Mouse (Mus musculus) embryo, embryonic 10 days (tissue): Measurements from ENCODE around the gene Prps1l3.
"Not testable (repeated sequence)": the region's sequence is repeated elsewhere in the genome, so short reads cannot be mapped to it uniquely, and the experiment has no call there.

Experiments used
- DNase-seq: peaks from one replicate; pipeline ENCODE4 v3.0.0-alpha.2; 2015; ENCODE audit warnings: low spot score

Gene Prps1l3

DNA sequence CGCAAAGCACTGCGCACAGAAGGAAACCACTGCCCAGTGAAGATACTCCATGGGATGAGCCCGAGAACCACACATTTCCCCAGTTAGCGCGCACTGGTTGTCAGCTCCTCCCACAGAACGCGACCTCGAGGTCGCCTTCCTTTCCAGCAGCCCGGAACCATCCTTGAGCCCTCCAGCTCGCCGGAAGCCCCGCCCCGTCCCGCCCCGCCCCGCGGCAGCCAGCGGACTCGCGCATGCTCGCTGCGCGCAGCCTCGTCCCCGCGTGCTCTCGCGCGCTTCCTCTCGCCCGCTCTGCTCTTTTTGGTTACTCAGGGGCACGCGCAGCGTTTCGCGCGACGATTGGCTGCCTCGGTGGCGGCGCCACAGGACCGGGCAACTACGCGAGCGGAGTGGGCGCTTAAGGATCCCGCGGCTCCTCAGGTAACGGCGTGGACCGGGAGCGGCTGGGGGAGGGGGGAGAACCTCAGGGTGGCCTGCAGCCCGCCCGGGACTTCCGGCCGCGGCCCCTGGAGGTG is at the start of gene Prps1l3, which contains the start of gene Mipol1:
Prps1l3 (plus strand) TSS at position 221 of the 515 bp plus-strand sequence.
Mipol1 (plus strand) TSS at position 236 of the 515 bp plus-strand sequence.
- DNase-seq = peak; percentile 94

- no peak for DNase-seq
These were observed 45.6 kb upstream of the Prps1l3 start for GRCm38 (mm10) chr12:57184401-57185147.

- DNase-seq = peak; percentile 78
These were observed 44.7 kb upstream of the Prps1l3 start for GRCm38 (mm10) chr12:57185475-57185874.

GRCm38 (mm10) chr12:57186126-57186525 is 44.1 kb upstream of the Prps1l3 start:
- no peak for DNase-seq

- no peak for DNase-seq
These were observed 43.2 kb upstream of the Prps1l3 start for GRCm38 (mm10) chr12:57187032-57187431.

GRCm38 (mm10) chr12:57194609-57195008 is 35.6 kb upstream of the Prps1l3 start:
- peak; percentile 59 for DNase-seq

DNA sequence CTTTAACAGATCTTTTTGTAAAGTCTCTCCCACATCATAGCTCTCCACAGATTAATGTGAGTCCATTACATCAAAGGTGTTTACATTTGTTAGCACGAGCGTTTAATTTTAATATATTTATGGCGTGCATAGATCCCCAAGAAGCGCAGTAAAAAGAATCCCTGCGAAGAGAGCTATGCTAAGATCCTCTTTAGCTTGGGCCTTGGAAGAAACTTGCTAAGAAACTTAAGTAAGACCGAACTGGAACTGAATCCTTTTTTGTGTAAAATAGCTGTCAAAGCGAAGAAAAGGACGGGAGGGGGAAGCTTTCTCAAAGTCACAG is 34.0 kb upstream of the Prps1l3 start:
- no peak for DNase-seq

DNA sequence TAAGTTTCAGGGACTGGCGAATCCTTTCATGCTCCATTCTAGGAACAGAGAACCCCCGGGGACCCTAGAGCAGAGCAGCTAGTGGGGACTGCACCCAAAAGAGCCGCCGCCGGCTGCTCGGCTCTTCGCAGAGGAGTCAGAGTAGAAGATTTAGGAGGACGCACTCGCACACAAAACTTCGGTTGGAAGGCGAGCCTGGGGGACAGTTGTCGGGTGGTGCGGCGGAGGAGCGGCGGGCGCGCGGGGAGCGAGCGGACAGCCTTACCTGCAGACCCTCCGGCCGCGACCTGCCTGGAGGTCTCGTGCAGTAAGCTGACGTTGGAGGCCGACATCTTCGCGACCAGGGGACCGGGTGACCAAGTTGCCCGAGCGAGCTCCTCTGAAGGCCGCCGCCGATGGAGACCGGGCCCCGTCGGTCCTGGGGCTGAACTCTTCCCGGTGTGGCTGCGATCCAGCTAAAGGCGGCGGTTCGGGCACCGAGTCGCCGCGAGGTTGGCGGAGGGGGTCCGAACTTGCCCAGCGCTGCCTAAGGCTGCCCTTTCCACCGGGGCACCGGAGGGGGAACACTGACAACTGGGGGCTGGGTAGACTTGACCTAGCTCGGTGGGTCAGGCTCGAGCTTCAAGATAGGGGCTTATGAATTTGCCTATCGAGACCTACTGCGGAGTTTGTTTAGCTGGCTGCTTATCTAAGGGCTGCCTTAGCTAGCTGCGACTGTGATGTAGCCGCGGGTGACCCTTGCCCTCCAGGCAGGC is 33.4 kb upstream of the Prps1l3 start:
- peak; percentile 79 for DNase-seq

DNA sequence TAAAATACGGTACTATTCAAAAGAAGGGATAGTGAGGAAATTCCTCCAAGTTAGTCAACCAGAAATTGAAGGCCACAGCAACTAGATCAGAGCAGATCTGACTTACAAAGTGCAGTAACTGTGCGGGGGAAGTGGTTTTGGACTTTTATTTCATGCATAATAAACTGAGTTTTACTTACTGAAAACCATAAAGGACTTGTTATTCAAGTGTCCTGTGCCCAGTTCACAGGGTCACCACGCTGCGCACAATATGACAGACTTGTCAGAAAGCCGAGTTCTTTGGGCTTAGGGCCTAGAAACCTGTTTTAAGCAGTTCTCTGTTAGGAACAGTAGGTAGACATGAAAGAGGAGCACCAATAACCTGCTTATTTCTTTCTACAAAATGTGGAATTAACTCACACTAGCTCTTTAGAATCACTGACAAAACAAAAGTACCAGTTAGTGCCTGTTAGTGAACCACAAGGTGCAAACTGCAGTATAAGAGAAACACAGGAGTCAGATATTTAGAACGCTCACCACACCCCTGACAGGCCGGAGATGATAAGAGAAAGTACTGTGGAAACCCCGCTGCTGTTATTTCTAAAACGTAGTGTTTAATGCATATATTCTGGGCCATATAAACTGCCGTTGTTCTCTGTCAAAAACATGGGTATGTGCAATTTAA is 32.7 kb upstream of the Prps1l3 start, which contains the start of gene Slc25a21:
Slc25a21 (minus strand) TSS at position 110 of the 664 bp plus-strand sequence.
- DNase-seq = no peak

GRCm38 (mm10) chr12:57198269-57198668 is 31.9 kb upstream of the Prps1l3 start:
- DNase-seq = no peak

DNA sequence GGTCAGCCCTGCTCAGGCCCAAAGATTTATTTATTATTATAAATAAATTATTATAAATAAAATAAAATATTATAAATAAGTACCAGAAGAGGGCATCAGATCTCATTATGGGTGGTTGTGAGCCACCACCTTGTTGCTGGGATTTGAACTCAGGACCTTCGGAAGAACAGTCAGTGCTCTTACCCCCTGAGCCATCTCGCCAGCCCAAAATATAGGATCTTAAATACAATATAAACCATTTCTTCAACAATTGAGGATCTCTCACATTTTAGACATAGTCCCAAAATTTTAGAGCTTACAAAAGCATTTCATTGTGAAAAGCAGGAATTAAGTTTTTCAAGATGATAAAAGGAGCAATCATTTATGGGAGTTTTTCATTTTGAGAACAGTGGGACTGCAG is 30.8 kb upstream of the Prps1l3 start:
- no peak for DNase-seq

GRCm38 (mm10) chr12:57201901-57202300 is 28.3 kb upstream of the Prps1l3 start:
- DNase-seq = no peak

- no peak for DNase-seq
These were observed 25.8 kb upstream of the Prps1l3 start for GRCm38 (mm10) chr12:57204276-57204851.

GRCm38 (mm10) chr12:57211353-57212311 is 18.6 kb upstream of the Prps1l3 start:
- peak; percentile 70 for DNase-seq

GRCm38 (mm10) chr12:57212463-57212862 is 17.7 kb upstream of the Prps1l3 start:
- not testable (repeated sequence) for DNase-seq

GRCm38 (mm10) chr12:57226411-57226810 is 3.8 kb upstream of the Prps1l3 start:
- DNase-seq = no peak

GRCm38 (mm10) chr12:57227776-57228175 is 2.4 kb upstream of the Prps1l3 start:
- no peak for DNase-seq

DNA sequence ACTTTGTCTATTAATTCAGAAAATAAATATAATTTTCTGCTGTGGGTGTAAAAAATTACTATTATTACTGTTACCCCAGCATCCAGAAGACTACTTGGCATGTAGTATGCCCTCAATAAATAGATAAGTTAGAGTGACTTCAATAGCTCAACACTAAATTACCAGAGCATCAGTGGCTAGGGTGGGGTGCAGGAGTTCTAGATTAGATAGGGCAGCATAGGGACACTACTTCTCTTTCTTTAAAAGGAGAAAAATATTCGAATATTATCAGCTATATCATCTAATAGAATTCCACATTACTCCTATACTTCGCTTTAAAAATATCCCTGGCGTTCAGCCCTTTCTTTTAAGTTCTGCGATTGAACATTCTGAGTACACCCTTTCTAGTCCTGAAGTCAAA is 509 bp upstream of the Prps1l3 start:
- DNase-seq = no peak

- peak; percentile 22 for DNase-seq
These were observed 1.1 kb downstream of the Prps1l3 start for GRCm38 (mm10) chr12:57231085-57231875.

- DNase-seq = no peak
These were observed 3.2 kb downstream of the Prps1l3 start for GRCm38 (mm10) chr12:57233386-57233785.
